Mouse (Mus musculus) thymus, postnatal 25 days (tissue): ENCODE measurements around the gene Txndc8.

Experiments
- DNase-seq: peaks from one replicate; pipeline ENCODE4 v3.0.0; 2022

The Txndc8 gene

GRCm38 (mm10) chr4:57956029-57956960, 52.6 kb downstream of the Txndc8 start, which contains the start of gene Txn1:
Txn1 (minus strand) TSS chr4:57956411.
- peak; percentile 97 for DNase-seq

GRCm38 (mm10) chr4:57955544-57955958, 53.4 kb downstream of the Txndc8 start:
- DNase-seq = peak; percentile 63

- DNase-seq = no peak
Observed at GRCm38 (mm10) chr4:57954991-57955390, 53.9 kb downstream of the Txndc8 start.

- DNase-seq = no peak
Observed at GRCm38 (mm10) chr4:57954580-57954979, 54.3 kb downstream of the Txndc8 start.

- DNase-seq = no peak
Observed at GRCm38 (mm10) chr4:57953796-57954195, 55.1 kb downstream of the Txndc8 start.

- DNase-seq = no peak
Observed at GRCm38 (mm10) chr4:57952891-57953290, 56.0 kb downstream of the Txndc8 start.

GRCm38 (mm10) chr4:57952416-57952815, 56.5 kb downstream of the Txndc8 start:
- DNase-seq = no peak

- DNase-seq = no peak
Observed at GRCm38 (mm10) chr4:57949866-57950265, 59.1 kb downstream of the Txndc8 start.

- DNase-seq = no peak
Observed at GRCm38 (mm10) chr4:57947476-57947875, 61.4 kb downstream of the Txndc8 start.

- no peak for DNase-seq
Observed at GRCm38 (mm10) chr4:57947036-57947435, 61.9 kb downstream of the Txndc8 start.

GRCm38 (mm10) chr4:57942892-57943291, 66.0 kb downstream of the Txndc8 start:
- DNase-seq = no peak

- DNase-seq = no peak
Observed at GRCm38 (mm10) chr4:57940631-57941030, 68.3 kb downstream of the Txndc8 start.

GRCm38 (mm10) chr4:57937292-57937691, 71.6 kb downstream of the Txndc8 start:
- no peak for DNase-seq

GRCm38 (mm10) chr4:57934181-57934580, 74.7 kb downstream of the Txndc8 start:
- no peak for DNase-seq
